Mouse (Mus musculus): ENCODE measurements around the gene Ang.

GRCm38 (mm10) chr14:51074335-51074734, 16.6 kb upstream of the Ang start, which contains the start of gene Olfr750:
- TF ChIP-seq CTCF (IDR thresholded peaks at IDR 0.05) (no peak), EP300 (IDR thresholded peaks at IDR 0.05) (no peak)

Measured in lung, postnatal 0 days (tissue).